Mouse (Mus musculus) testis, postnatal 14 days (tissue): ENCODE measurements around the gene Resf1.
A peak's percentile ranks its signal among the peaks of the same experiment; 100 is the strongest.
"Not testable (repeated sequence)": the region's sequence is repeated elsewhere in the genome, so short reads cannot be mapped to it uniquely, and the experiment has no call there.

Experiments
- DNase-seq: peaks from one replicate; pipeline ENCODE4 v3.0.0; 2021; ENCODE audit warnings: low spot score

Gene Resf1

DNA sequence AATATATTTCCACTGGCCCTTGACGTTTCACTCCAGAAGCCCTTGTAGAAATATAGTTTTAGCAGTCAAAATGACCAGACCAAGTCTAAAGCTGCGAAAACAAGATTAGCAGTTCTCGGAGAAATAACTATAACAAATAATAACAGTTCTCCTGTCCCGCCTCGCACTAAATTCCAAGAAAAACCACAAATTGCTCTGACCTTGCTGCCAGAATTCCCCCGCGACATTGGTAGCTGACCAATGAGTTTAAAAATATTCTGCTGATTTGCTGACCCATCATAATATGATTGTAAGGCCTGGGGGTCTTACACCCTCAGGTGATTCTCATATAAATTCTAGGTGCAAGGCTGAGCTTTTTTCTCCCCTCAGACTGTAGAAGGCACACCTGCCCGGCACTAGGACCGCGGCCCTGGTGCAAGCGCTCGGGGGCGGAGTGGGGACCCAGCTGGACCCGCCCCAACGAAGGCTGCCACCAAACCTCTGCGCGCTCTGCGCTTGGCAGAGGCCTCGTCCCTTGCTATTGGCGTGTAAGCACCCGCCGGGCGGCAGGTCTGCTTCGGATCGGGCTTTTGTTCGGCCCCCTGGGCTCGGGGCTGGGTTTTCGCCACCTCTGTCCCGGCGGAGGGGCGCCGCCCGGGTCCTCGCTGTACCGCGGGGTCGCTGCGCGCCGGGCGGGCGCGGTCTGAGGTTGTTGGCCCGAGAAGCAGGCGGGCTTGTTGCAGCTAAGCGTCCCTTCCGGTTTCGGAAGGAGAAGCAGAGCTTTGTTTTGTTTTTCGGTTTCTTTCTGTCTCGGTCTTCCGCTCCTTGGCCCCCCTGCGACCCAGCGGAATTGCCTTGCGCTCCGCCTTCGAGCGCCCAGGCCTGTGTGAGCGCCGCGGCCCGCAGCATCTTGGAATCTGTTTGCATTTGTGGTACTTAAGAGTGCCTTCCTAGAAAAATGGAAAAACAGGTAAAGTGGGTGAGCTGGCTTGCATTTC, at the start of gene Resf1:
Resf1 (plus strand) TSS at position 459 of the 977 bp plus-strand sequence.
- peak; percentile 84 for DNase-seq

DNA sequence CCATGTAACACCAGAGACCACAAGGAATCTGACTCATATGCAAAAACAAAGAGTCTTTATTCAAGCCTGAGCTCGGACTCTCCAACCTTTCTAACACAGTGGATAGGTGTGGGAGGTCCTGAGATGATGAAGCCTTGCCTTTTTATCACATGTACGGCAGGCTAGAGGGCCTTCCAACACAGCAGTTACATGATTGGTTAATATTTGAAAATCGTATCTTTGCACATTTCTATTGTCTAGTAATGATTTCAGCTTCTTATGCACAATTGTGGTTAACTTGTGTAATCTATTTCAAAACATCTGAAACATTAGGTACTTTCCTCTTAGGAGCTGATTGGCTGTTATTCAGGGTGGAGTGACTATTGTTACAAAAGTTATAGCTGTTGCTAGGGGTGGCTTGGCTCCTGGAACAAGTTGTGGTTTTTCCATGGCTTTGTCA, 48.4 kb upstream of the Resf1 start:
- no peak for DNase-seq

DNA sequence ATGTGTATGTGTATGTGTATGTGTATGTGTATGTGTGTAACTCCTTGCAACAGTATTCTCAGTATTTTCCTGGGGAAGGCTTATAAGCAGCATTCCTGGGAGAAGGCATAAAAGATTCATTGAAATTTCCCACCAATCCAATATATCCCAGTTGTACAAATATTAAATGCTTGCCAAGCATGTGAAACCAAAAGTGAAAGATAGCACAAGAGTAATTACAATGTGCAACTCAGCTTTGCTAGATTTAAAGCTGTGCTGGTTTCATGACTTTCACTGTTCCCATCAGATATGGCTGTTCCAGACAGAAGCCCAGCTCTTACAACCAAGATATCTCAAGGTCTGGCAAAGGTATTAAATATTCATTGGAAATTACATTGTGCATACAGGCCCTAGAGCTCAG, 41.3 kb upstream of the Resf1 start:
- DNase-seq, result peak; percentile 21

DNA sequence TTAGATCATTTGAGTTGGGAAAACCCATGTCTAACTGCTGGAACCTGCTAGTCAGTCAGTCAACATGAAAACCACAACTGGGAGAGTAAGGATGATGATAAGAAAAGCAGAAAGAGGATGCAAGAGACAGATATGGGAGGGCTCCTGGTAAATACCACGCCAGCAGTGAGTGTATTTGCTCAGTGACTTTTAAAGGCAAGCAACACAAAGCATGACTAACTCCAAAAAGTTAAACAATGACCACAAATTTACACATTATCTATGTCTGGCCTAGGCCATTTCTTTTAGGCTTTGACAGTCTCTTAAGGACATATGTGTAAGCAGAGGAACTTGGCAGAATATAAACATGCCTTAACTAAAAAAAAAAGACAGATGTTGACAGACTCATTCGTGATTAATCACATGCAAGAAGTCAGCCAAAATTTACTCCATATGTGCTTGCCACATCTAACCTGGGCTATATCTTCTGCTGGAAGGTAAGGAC, 30.9 kb upstream of the Resf1 start:
- DNase-seq, result no peak

DNA sequence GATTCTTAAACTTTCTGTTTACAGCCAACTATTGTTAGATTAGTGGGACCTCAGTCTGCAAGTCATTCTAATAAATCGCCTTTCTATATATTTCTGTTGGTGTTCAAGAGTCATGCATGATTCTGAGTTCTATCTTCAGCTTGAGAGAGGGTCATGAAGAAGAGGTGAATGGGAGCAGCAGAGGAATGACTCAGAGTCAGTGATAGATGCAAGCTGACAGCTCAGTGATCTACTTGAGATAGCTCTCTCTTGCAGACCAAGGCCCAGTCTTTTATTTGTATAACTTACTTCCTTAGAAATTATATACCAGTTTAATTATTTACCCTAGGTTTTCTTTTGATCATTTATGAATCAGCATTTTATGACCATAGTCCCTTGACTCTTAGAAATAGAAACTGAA, 30.3 kb upstream of the Resf1 start:
- no peak for DNase-seq

DNA sequence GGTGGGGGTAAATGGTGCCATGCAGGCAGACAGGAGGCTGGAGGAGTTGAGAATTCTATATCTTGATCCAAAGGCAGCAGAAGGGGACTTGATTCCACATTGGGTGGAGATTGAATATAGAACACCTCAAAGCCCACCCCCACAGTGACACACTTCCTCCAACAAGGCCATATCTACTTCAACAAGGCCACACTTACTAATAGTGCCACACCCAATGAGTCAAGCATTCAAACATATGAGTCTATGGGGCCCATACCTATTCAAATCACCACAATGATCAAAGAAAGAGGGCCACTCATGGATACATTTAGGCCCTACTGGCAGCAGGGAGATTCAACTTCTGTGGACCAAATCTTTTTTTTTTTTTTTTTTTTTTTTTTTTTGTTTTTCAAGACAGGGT, 28.7 kb upstream of the Resf1 start:
- DNase-seq, result no peak

DNA sequence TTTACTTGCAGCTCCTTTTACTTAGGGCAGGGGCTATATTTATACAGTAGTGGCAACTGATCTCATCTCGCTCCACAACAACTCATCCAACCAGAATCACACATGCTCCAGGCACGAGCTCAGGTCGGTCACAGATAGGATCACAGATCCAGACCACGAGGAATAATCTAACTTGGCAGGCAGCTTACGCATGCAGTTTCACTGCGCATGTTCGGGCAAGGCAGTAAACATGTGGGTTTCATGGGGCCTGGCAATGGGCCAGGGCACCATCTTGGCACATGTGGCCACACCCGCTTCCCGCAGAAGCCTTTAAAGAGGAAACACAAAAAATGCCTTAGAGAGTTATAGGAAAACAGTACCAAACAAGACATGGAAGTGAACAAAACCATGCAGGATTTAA, 21.0 kb upstream of the Resf1 start:
- DNase-seq, result not testable (repeated sequence)

DNA sequence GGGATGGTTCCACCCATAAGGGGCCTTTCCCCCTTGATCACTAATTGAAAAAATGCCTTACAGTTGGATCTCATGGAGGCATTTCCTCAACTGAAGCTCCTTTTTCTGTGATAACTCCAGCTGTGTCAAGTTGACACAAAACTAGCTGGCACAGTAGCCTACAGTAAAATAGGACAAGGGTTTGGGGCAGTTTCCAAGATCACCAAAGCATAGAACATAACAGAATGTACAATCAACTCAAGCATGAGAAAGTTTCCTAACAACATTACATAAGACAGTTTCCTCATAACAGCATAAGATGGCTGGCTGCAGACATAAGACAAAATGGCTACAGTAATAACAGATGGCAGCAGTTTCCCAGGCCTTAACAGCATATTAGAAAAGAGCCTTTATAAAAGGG, 6.0 kb upstream of the Resf1 start:
- not testable (repeated sequence) for DNase-seq

DNA sequence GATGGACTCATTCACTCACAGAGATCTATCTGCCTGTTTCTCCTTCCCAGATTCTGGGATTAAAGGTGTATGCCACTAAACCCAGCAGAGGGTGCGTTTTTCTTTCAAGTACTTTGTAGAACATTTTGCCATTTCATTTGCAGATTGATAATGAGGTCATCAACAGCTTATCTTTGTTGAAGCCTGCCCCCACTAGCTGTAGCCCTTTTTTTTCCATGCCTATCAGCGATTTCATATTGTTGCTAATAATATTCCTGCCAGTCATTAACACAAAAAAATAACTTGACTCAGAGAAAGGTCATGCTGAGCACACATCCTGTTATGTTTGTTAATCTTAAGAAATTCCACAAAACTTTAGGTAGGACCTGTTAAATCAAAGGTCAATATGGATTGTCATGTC, 2.1 kb upstream of the Resf1 start:
- no peak for DNase-seq

DNA sequence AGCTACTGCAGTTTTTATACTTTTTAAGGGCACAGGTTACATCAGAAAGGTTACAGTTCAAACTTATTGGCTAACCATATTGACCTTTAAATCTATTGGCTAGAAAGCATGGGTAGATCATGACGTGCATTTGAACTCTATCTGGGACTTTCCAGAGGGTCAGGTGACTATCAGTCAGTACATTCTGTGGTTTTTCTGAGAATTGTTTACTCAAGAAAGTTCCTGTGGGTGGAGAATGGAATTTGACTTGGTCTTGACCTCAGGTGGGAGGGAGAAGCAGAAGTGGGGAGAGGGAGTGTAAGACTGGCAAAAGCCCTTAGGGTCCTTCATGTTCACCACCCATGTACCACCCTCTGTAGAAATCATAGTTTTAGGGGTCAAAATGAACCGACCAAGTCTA, 1.4 kb upstream of the Resf1 start:
- DNase-seq, result no peak

DNA sequence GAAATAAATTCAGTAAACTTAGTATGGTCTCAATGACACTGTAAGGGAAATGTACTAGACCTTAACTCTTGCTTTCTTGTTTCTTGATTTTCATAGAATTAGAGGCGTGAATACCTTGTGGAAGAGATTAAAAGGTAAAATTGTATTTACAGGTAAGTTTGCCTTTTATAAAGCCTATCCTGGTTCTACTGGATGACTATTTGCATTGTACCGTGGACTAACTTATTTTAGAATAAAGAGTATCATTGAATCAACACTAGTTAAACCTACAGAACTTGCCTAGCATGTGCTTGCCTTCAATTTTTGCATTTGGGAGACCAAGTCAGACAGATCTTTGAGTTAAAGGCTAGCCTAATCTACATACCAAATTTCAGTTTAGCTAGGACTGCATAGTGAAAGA, 1.0 kb downstream of the Resf1 start:
- no peak for DNase-seq

DNA sequence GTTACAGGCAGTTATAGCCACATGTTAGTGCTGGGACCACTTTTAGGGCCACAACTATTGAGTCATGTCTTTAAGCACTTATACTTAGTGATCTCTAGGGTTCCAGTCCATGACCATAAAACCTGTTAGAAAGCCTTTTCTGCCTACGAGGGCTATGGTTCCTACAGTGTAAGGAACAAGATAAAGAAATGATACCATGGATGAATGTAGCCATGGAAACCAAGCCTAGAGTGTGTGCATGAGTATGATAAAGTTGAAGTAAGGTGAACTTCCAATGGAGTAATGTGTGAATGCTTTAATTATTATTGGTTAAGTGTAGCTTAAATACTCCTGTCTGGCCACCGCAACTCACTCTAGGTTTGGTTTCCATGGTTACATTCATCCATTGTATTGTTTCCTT, 1.8 kb downstream of the Resf1 start:
- no peak for DNase-seq

DNA sequence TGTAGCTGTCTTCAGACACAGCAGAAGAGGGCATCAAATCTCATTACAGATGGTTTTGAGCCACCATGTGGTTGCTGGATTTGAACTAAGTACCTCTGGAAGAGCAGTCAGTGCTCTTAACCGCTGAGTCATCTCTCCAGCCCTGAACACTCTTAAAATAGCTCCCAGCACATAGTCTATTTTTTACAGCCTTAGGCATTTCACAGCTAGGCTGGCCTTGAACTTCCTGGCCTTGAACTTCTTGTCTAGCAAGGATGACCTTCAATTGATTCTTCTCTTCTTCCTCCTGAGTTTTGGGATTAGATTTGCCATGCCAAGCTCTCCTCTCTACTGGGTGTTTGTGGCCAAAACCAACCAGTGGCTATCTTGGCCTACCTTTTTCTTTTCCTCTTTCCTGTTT, 2.6 kb downstream of the Resf1 start:
- no peak for DNase-seq

DNA sequence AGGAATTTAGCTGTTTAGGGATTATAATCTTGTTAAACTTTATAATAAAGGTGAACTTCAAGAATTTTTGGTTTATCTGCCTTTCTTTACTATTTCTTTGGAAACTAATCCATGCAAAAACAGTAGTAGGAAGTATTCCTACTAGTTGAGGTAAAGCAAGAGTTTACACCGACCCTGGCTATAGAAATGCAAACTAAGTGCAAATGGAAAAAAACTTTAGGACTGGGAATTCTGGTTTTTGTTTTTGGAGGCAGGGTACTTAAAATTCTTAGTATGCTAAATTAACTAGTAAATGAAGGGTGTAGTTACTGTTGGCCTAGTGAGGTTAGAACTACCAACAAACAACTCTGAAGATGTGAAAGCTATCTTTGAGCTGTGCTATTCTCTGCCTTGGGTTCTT, 3.0 kb downstream of the Resf1 start:
- no peak for DNase-seq

DNA sequence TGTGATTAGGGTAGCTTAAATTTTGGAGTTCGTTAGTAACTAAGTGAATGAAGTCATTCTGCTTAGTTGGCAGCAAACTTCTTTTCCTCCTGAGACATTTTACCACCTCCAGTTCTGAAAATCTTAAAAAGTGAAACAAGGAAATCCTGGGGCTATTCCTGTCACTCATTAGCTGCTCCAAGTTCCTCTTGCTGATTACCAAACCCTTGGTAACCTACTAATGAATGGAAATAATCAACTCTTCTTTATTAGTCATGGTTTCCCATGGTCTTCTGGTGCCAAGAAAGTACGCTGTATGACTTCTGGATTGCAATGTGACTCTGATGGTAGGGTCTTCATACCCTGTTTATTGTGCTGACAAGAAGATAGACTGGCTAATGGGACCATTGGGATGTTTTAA, 5.7 kb downstream of the Resf1 start:
- DNase-seq, result no peak

DNA sequence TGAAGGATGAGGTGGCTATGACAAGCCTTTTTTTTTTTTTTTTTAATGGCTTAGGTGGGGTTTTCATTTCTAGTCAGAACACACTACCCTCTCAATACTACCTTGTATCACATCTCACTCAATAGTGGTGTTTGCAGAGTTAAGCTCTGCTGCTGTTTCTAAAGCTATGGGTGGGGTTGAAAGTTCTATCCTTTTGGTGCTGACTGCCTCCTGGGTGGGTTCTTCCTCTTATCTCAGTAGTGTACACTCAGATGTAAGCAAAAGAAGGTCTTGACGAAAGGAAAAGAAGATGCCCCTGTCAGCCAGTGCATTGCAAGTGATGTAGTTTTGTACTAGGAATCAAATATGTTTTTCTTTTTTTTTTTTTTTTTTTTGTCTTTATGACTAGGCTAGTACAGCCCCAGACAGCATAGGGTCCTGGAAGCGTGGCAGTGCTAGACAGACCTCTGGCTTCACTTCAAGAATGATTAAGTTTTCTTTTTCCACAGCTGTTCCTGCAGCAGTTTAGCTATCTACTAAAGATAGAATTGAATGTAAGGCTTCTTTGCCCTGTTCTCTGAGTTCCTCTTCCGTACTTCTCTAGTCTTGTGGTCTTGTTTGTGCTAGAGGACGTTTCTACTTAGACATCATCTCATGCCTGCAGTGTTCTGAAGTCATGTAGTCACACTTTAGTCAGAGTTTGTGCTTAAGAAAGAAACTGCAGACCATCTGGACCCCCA, 14.5 kb downstream of the Resf1 start:
- no peak for DNase-seq

DNA sequence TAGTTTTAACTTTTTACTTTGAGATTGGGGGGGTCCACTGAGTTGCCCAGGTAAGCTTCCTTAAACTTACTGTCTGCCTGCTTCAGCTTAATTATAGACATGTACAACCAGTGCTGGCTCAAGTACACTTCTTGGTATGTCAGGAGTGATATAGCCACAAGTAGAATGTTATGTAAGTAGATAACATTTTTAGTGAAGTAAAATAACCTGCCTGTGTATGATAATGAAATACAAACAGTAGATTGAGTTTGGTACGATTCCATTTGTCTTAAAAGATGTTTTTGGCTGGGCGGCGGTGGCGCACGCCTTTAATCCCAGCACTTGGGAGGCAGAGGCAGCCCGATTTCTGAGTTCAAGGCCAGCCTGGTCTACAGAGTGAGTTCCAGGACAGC, 15.0 kb downstream of the Resf1 start:
- no peak for DNase-seq

DNA sequence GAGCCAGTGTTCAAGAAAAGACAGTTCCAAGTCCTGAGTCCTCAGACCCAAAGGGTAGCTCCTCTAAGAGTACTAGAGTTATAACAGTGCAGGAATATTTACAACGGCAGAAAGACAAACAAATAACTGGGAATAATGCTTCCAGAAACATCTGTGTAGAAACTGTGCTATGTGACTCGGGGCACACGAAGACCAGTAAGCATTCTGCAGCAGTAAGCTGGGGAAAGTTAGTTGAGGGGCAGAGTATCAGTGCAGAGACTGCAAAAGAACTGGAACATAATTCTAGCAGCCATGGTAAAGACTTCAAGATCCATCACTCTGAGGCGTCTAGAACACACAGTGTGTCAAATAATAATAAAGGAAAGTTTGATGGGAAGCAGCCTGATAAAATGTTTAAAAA, 19.9 kb downstream of the Resf1 start:
- no peak for DNase-seq

DNA sequence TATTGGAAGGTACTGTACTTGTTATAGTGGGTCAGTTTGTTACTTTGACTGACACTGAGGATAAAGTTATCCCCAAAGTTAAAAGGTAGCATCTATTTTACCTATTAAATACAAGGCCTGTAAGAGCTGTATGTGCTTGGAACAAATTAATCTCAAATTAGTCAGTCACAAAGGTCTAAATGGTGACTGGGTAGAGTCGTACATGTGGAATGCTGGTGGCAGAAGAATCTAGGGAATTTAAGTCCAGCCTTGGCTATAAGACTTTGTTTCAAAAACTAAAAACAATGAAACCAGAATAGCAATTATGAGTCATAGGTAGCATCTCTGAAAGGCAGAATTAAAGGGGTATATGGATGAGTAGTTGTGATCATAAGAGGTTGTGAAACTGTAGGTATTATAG, 21.1 kb downstream of the Resf1 start:
- DNase-seq, result no peak

DNA sequence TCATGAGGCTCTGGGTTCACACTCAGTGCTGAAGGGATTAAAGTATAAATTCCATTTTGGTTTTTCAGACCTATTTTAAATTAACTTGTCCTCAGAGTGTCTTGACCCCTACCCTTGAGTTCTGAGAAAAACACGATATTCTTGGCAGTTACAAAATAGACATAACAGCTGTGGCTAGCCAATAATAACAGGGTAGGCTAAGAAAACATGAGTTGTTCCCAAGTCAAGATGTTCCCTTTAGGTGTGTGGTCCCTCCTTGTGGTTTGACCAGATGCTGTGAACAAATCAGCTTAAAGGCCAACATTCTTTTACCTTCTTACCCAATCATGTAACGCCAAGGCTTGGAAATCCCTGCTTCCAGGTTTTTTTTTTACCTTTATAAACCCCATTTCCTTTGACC, 23.8 kb downstream of the Resf1 start:
- no peak for DNase-seq

DNA sequence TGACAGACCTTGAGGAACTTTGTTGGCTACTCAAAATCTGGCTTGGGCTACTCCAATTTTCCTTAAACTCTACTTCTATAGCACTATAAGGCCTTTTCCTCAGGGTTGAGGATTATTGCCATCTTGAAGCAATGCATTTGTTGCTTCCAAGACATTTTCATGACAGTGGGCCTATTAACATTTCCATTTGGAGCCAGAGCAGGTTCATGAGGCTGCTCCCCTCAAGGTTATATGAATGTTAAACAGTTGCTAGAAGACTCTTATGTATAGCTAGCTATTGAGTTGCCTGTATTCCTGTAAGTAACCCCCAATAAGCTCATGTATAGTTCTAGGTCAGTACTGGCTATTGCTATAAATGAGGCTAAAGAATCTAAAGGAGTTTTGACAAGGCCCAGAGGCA, 28.8 kb downstream of the Resf1 start:
- DNase-seq, result no peak

DNA sequence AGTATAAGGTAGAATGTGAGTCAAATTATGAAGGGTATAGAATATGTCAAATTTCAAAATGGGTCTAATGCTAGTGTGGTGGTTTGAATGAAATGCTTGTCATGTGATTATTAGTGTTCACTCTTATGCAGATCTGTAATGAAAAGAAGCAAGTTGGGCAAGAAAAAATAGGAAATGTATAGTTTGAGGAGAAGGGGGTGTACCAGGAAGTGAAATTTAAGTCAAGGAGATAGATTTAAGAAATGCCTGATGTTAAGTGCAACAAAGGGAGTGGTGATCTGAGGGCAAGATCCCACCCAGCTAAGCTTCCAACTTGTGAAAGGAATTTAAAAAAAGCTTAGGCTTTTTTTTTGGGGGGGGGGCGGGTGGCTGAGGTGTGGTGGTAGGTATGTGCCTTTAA, 29.4 kb downstream of the Resf1 start:
- no peak for DNase-seq

DNA sequence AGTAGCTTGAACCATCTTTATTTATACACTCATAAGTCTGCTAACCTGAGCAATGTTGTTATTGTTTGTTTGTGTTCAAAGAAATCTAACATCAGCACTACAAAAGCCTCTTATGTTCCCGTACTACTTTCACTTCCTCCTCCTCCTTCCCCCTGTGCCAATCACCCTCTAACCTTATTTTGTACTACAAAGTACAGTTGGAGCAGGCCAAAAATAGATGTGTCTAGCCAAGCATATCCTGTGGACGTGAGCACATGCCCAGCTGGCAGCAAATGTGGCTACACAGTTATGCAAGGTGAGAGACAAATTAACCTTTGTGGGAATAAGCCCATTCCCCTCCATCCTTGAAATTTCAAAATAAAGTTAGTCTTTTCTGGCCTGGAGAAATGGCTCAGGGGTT, 34.6 kb downstream of the Resf1 start:
- no peak for DNase-seq
